Mouse (Mus musculus) midbrain, embryonic 11.5 days (tissue): ENCODE measurements around the gene Dclk3. TPM values are rescaled to one million over a fixed set of nuclear protein-coding genes. Genes with fewer than 3 reads are reported as not detected.

Source experiments
- ATAC-seq: fragments of 200-750 bp; cut with Nextera tagmentation; 2 replicates; pipeline ENCODE4 v1.8.0; 2017; ENCODE audit warnings: moderate TSS enrichment, moderate library complexity; ENCODE audit not compliant: low FRiP score
- DNase-seq: peaks from one replicate; pipeline ENCODE4 v3.0.0; 2015; ENCODE audit warnings: low spot score; ENCODE audit errors: missing footprints
- H3K27ac ChIP-seq: fragments of 300-500 bp; sonication (generic); 2 replicates; pipeline ENCODE4 v1.5.1; 2014; ENCODE audit warnings: low read depth, low read length
- H3K27me3 ChIP-seq: fragments of 300-500 bp; sonication (generic); 2 replicates; pipeline ENCODE4 v1.6.1; 2014; ENCODE audit warnings: mild to moderate bottlenecking, low read length, moderate library complexity, mixed read lengths; ENCODE audit not compliant: control insufficient read depth, insufficient read depth
- H3K36me3 ChIP-seq: fragments of 300-500 bp; sonication (generic); 2 replicates; pipeline ENCODE4 v1.6.1; 2014; ENCODE audit warnings: mild to moderate bottlenecking, low read length, moderate library complexity, mixed read lengths; ENCODE audit not compliant: control insufficient read depth, insufficient read depth
- H3K4me1 ChIP-seq: fragments of 300-500 bp; sonication (generic); 2 replicates; pipeline ENCODE4 v1.6.1; 2014; ENCODE audit warnings: low read length; ENCODE audit not compliant: control insufficient read depth, insufficient read depth
- H3K4me2 ChIP-seq: fragments of 300-500 bp; sonication (generic); 2 replicates; pipeline ENCODE4 v1.6.1; 2014; ENCODE audit warnings: mild to moderate bottlenecking, moderate library complexity
- H3K4me3 ChIP-seq: fragments of 300-500 bp; sonication (generic); 2 replicates; pipeline ENCODE4 v1.5.1; 2014; ENCODE audit warnings: low read depth, low read length
- H3K9ac ChIP-seq: fragments of 300-500 bp; sonication (generic); 2 replicates; pipeline ENCODE4 v1.6.1; 2014; ENCODE audit warnings: low read length
- H3K9me3 ChIP-seq: fragments of 300-500 bp; sonication (generic); 2 replicates; pipeline ENCODE4 v1.6.1; 2016; ENCODE audit warnings: low read length; ENCODE audit not compliant: control insufficient read depth
- WGBS: fragments of 180-500 bp; shearing (Covaris S2); extraction: QIAGEN DNeasy Blood & Tissue Kit; methylation state at CpG from one replicate; pipeline ENCODE4 v1.1.7; 2014; 5-methylcytosine and 5-hydroxymethylcytosine counted together
- polyA plus RNA-seq: library from polyadenylated mRNA; unstranded; fragments of >200 nt; fragmentation: Nextera tagmentation; extraction: Ambion mirVana; gene quantifications from 2 replicates; pipeline ENCODE4 v1.2.1, GENCODE M21; 2014

Gene Dclk3
- polyA plus RNA-seq, 1 experiment from 2014 or later = 0.18 TPM

- Histone ChIP-seq H3K9ac (no peak overlapping the region), H3K4me3 (no peak overlapping the region), H3K27me3 (no peaks in the 10 kb centered on the region), H3K27ac (no peak overlapping the region), H3K4me1 (no peaks in the 10 kb centered on the region), H3K4me2 (no peak overlapping the region), H3K9me3 (no peaks in the 10 kb centered on the region), H3K36me3 (no peaks in the 10 kb centered on the region)
- ATAC-seq = no peak
- DNase-seq = no peak
- WGBS = 90% methylated on average over 6 of the region's 6 CpGs
Measured at GRCm38 (mm10) chr9:111405080-111405428, 33.8 kb upstream of the Dclk3 start.

- no peak for DNase-seq
Measured at GRCm38 (mm10) chr9:111408012-111408411, 30.9 kb upstream of the Dclk3 start.

GRCm38 (mm10) chr9:111408427-111408826, 30.5 kb upstream of the Dclk3 start:
- H3K9ac ChIP-seq = no peak overlapping the region
- no peak overlapping the region for H3K4me2 ChIP-seq
- ATAC-seq = no peak
- H3K36me3 ChIP-seq = no peaks in the 10 kb centered on the region
- no peak overlapping the region for H3K27ac ChIP-seq
- no peaks in the 10 kb centered on the region for H3K9me3 ChIP-seq
- 90% methylated on average over 10 of the region's 10 CpGs for WGBS
- H3K4me3 ChIP-seq = no peak overlapping the region
- no peaks in the 10 kb centered on the region for H3K27me3 ChIP-seq
- no peak for DNase-seq
- no peaks in the 10 kb centered on the region for H3K4me1 ChIP-seq

More at GRCm38 (mm10) chr9:111408012-111408411, 30.9 kb upstream of the Dclk3 start:
- ATAC-seq = no peak
- no peaks in the 10 kb centered on the region for H3K9me3 ChIP-seq
- no peak overlapping the region for H3K4me2 ChIP-seq
- H3K27ac ChIP-seq = no peak overlapping the region
- no peaks in the 10 kb centered on the region for H3K36me3 ChIP-seq
- H3K9ac ChIP-seq = no peak overlapping the region
- H3K4me3 ChIP-seq = no peak overlapping the region
- H3K27me3 ChIP-seq = no peaks in the 10 kb centered on the region
- 82% methylated on average over 6 of the region's 6 CpGs for WGBS
- no peaks in the 10 kb centered on the region for H3K4me1 ChIP-seq

GRCm38 (mm10) chr9:111412471-111413160, 26.3 kb upstream of the Dclk3 start:
- Histone ChIP-seq H3K27me3 (no peaks in the 10 kb centered on the region), H3K9ac (no peak overlapping the region), H3K36me3 (no peaks in the 10 kb centered on the region), H3K4me2 (no peak overlapping the region), H3K9me3 (no peaks in the 10 kb centered on the region), H3K4me3 (no peak overlapping the region), H3K27ac (no peak overlapping the region), H3K4me1 (no peaks in the 10 kb centered on the region)
- DNase-seq (no peak), ATAC-seq (no peak)
- WGBS = 82% methylated on average over 16 of the region's 16 CpGs

- H3K36me3 ChIP-seq = no peaks in the 10 kb centered on the region
- H3K27ac ChIP-seq = no peak overlapping the region
- no peak overlapping the region for H3K4me2 ChIP-seq
- WGBS = 75% methylated on average over 2 of the region's 2 CpGs
- H3K4me3 ChIP-seq = no peak overlapping the region
- no peaks in the 10 kb centered on the region for H3K9me3 ChIP-seq
- no peaks in the 10 kb centered on the region for H3K27me3 ChIP-seq
- ATAC-seq = no peak
- H3K4me1 ChIP-seq = peaks cover 4% of the 10 kb centered on the region; the same call in 1 of the 2 replicates
- DNase-seq = no peak
- no peak overlapping the region for H3K9ac ChIP-seq
Measured at GRCm38 (mm10) chr9:111421862-111422261, 17.0 kb upstream of the Dclk3 start.

GRCm38 (mm10) chr9:111422567-111422966, 16.3 kb upstream of the Dclk3 start:
- no peaks in the 10 kb centered on the region for H3K27me3 ChIP-seq

GRCm38 (mm10) chr9:111425113-111425512, 13.8 kb upstream of the Dclk3 start:
- Histone ChIP-seq H3K9ac (no peak overlapping the region), H3K9me3 (no peaks in the 10 kb centered on the region), H3K27ac (no peak overlapping the region), H3K4me2 (no peak overlapping the region), H3K4me3 (no peak overlapping the region), H3K27me3 (no peaks in the 10 kb centered on the region), H3K4me1 (peaks cover 4% of the 10 kb centered on the region; the same call in 1 of the 2 replicates), H3K36me3 (no peaks in the 10 kb centered on the region)
- DNase-seq (no peak), ATAC-seq (peak; percentile 70)
- 48% methylated on average over 6 of the region's 6 CpGs for WGBS

More at GRCm38 (mm10) chr9:111422567-111422966, 16.3 kb upstream of the Dclk3 start:
- H3K27ac ChIP-seq = no peak overlapping the region
- H3K4me3 ChIP-seq = no peak overlapping the region
- ATAC-seq = no peak
- no peak overlapping the region for H3K4me2 ChIP-seq
- peaks cover 4% of the 10 kb centered on the region; the same call in 1 of the 2 replicates for H3K4me1 ChIP-seq
- no peak overlapping the region for H3K9ac ChIP-seq
- WGBS = 81% methylated on average over 5 of the region's 5 CpGs
- no peak for DNase-seq
- H3K36me3 ChIP-seq = no peaks in the 10 kb centered on the region
- H3K9me3 ChIP-seq = no peaks in the 10 kb centered on the region

GRCm38 (mm10) chr9:111425952-111426351, 12.9 kb upstream of the Dclk3 start:
- no peak overlapping the region for H3K9ac ChIP-seq
- H3K27ac ChIP-seq = no peak overlapping the region
- WGBS = 78% methylated on average over 4 of the region's 4 CpGs
- no peak for ATAC-seq
- no peaks in the 10 kb centered on the region for H3K27me3 ChIP-seq
- H3K4me1 ChIP-seq = peaks cover 4% of the 10 kb centered on the region; the same call in 1 of the 2 replicates
- no peak overlapping the region for H3K4me2 ChIP-seq
- no peak overlapping the region for H3K4me3 ChIP-seq
- H3K9me3 ChIP-seq = no peaks in the 10 kb centered on the region
- DNase-seq = no peak
- H3K36me3 ChIP-seq = no peaks in the 10 kb centered on the region

- DNase-seq = no peak
Measured at GRCm38 (mm10) chr9:111427891-111428555, 10.9 kb upstream of the Dclk3 start.

More at GRCm38 (mm10) chr9:111427891-111428555, 10.9 kb upstream of the Dclk3 start:
- 86% methylated on average over 9 of the region's 9 CpGs for WGBS
- H3K27ac ChIP-seq = no peak overlapping the region
- H3K36me3 ChIP-seq = no peaks in the 10 kb centered on the region
- no peaks in the 10 kb centered on the region for H3K9me3 ChIP-seq
- H3K9ac ChIP-seq = no peak overlapping the region
- ATAC-seq = no peak
- H3K27me3 ChIP-seq = no peaks in the 10 kb centered on the region
- no peak overlapping the region for H3K4me3 ChIP-seq
- H3K4me1 ChIP-seq = peaks cover 4% of the 10 kb centered on the region; the same call in 1 of the 2 replicates
- no peak overlapping the region for H3K4me2 ChIP-seq
